Mouse (Mus musculus) cerebellum, adult 11 months (tissue): Measurements from ENCODE around the gene Fahd1.

ENCODE experiments used
- DNase-seq: peaks from one replicate; pipeline ENCODE4 v3.0.0; 2022

Gene Fahd1

DNA sequence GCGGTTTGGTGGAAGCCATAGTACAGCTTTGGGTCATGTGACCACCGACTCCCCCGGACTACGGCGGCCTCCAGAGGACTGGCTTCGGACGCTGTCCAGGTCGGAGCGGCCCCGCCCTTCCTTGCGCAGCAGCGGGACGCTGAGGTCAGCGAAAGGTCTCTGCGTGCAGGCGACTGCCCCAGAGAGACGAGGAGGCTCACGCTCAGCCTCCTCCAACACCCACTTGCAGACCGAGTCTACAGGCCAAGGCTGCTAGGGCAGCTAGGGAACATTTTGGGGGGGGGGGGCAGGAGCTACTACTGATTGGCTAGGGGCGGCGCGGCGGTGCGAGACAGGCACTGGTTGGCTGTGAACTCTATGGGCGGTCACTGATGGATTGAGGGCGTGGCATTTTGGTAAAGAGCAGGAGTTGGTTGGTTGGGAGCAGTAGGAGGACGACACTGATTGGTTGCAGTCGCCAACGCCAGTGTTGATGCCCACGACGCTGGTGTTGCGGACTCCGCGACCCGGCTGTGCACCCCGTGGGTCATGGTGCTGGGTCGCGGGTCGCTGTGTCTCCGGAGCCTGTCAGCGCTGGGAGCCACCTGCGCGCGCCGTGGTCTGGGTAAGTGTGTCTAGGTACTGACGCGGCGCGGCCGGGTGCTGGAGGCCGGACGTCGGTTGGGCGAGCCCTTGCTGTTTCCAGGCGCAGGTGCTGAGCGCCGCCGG is at the start of gene Fahd1:
Fahd1 (minus strand) TSS at position 300 of the 708 bp plus-strand sequence.
- DNase-seq, result peak; percentile 94

GRCm38 (mm10) chr17:24899153-24899552 is 49.0 kb upstream of the Fahd1 start:
- DNase-seq, result no peak

GRCm38 (mm10) chr17:24898041-24898854 is 48.1 kb upstream of the Fahd1 start:
- DNase-seq, result no peak

GRCm38 (mm10) chr17:24897600-24897999 is 47.4 kb upstream of the Fahd1 start:
- DNase-seq, result no peak

DNA sequence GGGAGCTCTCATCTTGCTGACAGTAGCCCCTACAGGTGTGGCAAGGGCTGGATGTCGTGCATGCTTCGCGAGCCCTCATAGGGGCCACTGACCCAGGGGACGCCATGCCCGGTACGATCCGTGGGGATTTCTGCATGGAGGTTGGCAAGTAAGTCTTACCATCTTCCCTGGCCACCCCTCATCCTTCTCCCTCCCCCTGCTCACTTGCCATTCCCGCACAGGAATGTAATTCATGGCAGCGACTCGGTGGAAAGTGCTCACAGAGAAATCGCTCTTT is 46.8 kb upstream of the Fahd1 start:
- no peak for DNase-seq

GRCm38 (mm10) chr17:24896241-24896992 is 46.3 kb upstream of the Fahd1 start, which contains the start of gene Nme3:
Gene Nme3, plus strand, starts transcription at chr17:24896500.
- peak; percentile 69 for DNase-seq

GRCm38 (mm10) chr17:24895571-24896240 is 45.5 kb upstream of the Fahd1 start:
- no peak for DNase-seq

GRCm38 (mm10) chr17:24894995-24895547 is 44.9 kb upstream of the Fahd1 start, which contains the start of the genes Eme2 and Mrps34:
Gene Eme2, minus strand, starts transcription at chr17:24895087.
Gene Mrps34, plus strand, starts transcription at chr17:24895116.
- DNase-seq, result peak; percentile 75

DNA sequence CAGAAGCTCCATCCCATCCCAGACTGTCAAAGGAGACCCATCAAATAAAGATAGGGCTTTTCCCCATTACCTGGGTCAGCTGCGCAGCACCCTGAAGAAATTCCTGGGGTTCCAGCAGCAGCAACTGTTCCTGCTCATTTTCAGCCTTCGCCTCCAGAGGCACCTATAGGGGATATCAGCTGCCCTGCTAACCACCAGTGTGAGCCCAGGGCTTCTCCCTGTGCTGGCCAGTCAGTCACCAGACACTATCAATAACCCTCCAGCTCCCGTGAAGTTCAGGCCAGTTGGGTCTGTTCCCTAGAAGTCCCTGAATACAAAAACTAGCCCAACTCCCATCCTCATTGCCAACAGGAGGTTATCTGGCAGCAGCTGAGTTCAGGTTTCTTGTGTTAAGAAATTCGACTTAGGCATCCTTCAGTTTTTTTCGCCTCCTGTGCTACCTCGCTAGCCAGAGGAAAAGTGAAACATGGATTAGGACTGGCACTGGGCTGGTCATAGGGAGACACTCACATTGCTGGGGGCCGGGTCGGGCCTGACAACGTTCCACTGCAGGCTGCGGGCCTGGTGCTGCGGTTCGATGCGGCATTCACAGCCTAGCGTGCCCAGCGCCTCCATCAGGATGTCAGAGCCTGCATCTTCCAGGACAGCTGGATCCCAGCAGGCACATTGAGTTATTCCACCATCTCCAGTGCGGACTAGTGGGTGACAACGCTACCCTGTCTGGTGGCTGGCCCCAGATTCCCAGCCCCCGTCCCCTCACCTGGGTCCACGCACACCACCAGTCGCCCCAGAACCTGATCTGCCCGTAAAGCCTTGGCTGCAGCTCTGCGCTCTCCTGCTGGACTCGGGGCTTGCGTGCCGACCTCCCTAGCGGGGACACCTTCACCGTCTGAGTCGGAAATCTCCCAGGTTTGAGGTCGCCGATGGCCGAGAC is 44.2 kb upstream of the Fahd1 start:
- no peak for DNase-seq

DNA sequence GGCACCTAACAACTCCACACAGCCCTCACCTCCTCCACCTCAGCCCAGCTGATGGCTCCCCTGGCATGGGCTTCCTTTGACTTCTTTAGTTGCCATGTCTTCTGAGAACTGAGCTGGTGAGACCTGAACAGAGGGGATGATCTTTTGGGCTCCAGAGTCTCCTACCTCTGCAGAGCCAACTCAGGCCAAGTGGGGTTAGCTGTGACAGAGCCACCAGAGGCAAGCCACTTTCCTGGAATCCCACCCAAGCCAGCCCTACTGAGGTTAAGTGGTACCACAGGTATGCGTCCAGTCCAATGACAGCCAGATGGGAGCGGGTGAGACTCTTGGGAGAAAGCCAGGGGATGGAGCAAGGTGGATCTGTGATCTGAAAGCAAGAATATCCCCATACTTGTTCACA is 43.1 kb upstream of the Fahd1 start:
- no peak for DNase-seq

- no peak for DNase-seq
Observed at GRCm38 (mm10) chr17:24892785-24893184, 42.6 kb upstream of the Fahd1 start.

DNA sequence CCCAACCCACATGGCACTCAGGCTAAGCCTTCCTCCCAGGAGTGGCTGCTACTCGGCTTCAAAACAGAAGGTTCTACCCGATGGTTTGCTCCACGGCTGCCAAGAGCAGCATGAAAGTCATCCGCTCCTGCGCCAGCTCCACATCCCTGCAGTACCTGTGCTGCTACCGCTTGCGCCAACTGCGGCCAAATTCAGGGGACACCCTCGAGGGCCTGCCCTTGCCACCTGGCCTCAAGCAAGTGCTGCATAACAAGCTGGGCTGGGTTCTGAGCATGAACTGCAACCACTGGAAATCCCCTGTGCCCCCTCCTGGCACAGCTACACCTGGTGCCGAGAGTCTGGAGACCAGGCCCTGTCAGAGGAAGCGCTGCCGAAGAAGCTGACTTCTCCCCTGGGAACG is 41.2 kb upstream of the Fahd1 start:
- peak; percentile 69 for DNase-seq

DNA sequence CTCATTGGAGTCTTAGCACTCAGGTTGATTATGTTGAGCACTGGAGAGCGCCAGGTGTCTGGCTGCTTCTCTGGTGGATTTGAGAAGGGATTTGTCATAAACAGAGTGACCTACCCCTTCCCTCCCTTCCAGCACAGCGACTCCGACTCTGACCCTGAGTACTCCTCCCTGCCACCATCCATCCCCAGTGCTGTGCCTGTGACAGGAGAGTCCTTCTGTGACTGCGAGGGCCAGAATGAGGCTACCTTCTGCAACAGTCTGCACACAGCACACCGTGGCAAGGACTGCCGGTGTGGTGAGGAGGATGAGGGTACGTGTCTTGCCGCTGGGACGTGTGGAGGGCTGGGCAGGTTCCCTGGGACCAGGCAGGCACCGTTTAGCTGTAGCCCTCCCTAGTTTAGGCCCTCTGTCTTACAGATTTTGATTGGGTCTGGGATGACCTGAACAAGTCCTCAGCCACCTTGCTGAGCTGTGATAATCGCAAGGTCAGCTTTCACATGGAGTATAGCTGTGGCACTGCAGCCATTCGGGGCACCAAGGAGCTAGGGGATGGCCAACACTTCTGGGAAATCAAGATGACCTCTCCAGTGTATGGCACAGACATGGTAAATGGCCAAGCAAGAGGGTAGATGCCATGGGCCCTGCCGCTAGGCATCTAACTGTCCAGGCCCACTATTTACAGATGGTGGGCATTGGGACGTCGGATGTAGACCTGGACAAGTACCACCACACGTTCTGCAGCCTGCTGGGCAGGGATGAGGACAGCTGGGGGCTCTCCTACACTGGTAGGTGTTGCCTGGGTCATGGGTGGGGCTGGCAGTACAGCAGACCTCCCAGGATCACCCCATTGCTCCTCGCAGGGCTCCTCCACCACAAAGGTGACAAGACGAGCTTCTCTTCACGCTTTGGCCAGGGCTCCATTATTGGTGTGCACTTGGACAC is 40.3 kb upstream of the Fahd1 start:
- DNase-seq, result no peak

- DNase-seq, result no peak
Observed at GRCm38 (mm10) chr17:24888862-24889261, 38.7 kb upstream of the Fahd1 start.

DNA sequence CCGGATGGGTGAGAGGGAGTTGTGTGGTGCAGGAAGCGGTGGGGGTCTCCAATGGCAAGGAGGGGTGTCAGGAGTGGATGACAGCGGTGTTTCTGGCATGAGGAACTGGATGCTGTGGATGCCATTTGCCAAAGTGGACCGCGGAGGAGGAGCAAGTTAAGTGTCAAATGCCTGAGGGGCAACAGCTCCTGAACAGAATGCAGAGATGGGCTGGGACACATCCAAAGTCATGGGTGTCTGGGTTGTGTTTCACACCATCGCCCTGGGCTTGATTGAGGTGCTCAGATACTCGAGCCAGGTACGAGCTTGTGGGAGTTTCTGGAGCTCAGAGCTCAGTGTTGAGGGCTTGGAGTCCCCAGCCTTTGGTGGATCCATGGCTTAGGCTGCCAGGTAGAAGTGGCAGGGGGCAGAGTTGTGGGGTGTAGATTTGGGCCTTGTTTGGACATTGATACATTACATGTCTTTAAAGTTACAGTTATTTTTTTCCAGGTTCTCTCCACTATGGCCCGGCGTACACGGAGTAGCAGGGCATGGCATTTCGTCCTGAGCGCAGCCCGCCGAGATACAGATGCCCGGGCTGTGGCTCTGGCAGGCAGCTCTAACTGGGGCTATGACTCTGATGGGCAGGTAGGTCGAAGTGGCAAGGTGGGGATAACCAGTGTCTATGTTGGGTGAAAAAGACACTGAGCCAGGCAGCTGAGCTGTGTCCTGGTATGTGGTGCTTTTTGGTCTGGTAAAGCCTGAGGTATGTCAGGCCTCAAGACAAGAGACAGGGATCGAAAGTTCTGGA is 37.3 kb upstream of the Fahd1 start:
- DNase-seq, result no peak

- DNase-seq, result no peak
Observed at GRCm38 (mm10) chr17:24886932-24887271, 36.7 kb upstream of the Fahd1 start.

- peak; percentile 97 for DNase-seq
Observed at GRCm38 (mm10) chr17:24886134-24886931, 36.2 kb upstream of the Fahd1 start, which contains the start of the genes Nubp2 and Spsb3. Gene Nubp2, minus strand, starts transcription at chr17:24886349. Gene Spsb3, plus strand, starts transcription at chr17:24886643.

GRCm38 (mm10) chr17:24885356-24886133 is 35.4 kb upstream of the Fahd1 start:
- no peak for DNase-seq
